ENCODE assay signal across 8 mouse cellular contexts in the genomic region with DNA sequence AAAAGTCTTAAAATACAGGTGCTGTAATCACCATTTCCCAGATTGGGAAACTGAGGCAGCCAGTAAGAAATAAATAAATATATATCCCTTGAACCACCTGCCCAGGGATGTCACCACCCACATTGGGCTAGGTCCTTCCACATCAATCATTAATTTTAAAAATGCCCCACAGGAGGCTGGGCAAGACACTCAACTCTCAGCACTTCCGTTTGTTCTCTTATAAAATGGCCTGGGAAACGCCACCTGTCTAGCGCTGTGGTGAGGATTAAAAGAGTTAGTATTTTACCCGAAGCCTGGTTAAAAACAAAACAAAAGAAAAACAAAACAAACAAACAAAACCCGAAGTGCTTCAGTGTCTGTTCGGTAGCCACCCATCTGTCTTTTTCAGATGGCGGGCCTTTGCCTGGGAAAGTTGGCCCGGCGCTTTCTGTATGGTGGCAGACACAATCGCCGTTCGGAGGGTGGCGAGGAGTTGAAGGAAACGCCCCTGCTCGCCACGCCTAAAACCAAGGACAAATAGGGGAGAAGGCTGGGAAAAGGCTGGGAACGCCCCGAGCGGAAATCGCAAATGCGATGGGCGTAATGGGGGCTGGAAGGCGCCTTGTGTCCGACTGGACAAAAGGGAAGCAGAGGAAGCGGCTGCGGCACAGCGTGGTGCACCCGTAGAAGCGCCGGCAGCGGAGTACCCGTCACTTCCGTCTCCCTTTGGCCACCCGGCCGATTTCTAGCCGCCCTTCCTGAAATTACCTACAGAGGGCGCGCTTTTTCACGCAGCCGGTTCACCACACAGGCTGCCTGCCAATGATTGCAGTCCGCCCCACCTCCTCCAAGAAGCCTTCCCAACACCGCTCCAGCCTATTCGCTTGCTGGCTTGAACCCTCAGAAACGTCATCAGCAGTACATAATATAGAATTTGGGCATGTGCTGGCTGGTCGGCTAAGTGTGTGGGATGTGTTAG. TPM values are rescaled to one million over a fixed set of nuclear protein-coding genes. Genes with fewer than 3 reads are reported as not detected.
DNase-seq lines count a peak whose midpoint lies in the region; ATAC-seq lines count a peak whose summit lies in the region.

No protein-coding gene starts in this region.

- peak; percentile 85 for DNase-seq in T-cell, adult 2 months (ENCODE audit: low spot score)
- DNase-seq in cerebellum, postnatal 25 days: peak; percentile 92 to 93
- peak; percentile 79 to 83 for DNase-seq in frontal cortex, postnatal 14 days (ENCODE audit: low spot score in 2 of 2)
- peak; percentile 85 to 86 for DNase-seq in layer of hippocampus, postnatal 36 days
- peak; percentile 94 for DNase-seq in lung, postnatal 25 days (ENCODE audit: low spot score)
- DNase-seq in retina, adult 2 months (ENCODE audit: low read depth, low spot score): peak; percentile 47
- DNase-seq in thymus, postnatal 25 days: peak; percentile 87

- 17% methylated on average over 44 of the region's 45 CpGs for WGBS in hindbrain, embryonic 13.5 days

- H3K4me2 ChIP-seq in hindbrain, embryonic 13.5 days: peak overlapping the region; percentile 50

- H3K27me3 ChIP-seq in hindbrain, embryonic 13.5 days: no peaks in the 10 kb centered on the region

- peaks cover 7% of the 10 kb centered on the region for H3K4me1 ChIP-seq in hindbrain, embryonic 13.5 days (replicated peaks)

- H3K27ac ChIP-seq in hindbrain, embryonic 13.5 days: peak overlapping the region; percentile 85

- peak; percentile 89 for ATAC-seq in hindbrain, embryonic 13.5 days (ENCODE audit: low FRiP score)

- peak overlapping the region; percentile 36 for H3K4me3 ChIP-seq in hindbrain, embryonic 13.5 days

- peak overlapping the region; percentile 55 for H3K9ac ChIP-seq in hindbrain, embryonic 13.5 days

- H3K9me3 ChIP-seq in hindbrain, embryonic 13.5 days: no peaks in the 10 kb centered on the region

- no peaks in the 10 kb centered on the region for H3K36me3 ChIP-seq in hindbrain, embryonic 13.5 days

RNA-seq across cellular contexts. Expression of a gene that starts 12.2 kb away (rescaled TPM):
- 568 and 574 TPM in 2 replicates for polyA plus RNA-seq in hindbrain, embryonic 13.5 days (2015; fragmentation: Nextera tagmentation; extraction: Ambion mirVana)
- total RNA-seq in layer of hippocampus, postnatal 36 days (2021): 100 to 1,000 TPM; 336 to 357 TPM

Comparison
In these comparisons a context has a peak if more than half of its experiments do, and no peak if none do; other contexts are left out.
1. Peak in every context shown above with its lines: DNase-seq, ATAC-seq, H3K4me3 ChIP-seq and H3K27ac ChIP-seq.